Mouse (Mus musculus) heart, embryonic 16.5 days (tissue): ENCODE data around the gene Renbp. TPM values are rescaled to one million over a fixed set of nuclear protein-coding genes. Genes with fewer than 3 reads are reported as not detected.

Source experiments
- ATAC-seq: fragments of 200-750 bp; cut with Nextera tagmentation; replicated peaks from 2 replicates; pipeline ENCODE4 v1.8.0; 2017; ENCODE audit warnings: moderate number of reproducible peaks; ENCODE audit not compliant: insufficient read depth, low FRiP score; ENCODE audit errors: extremely low read depth
- H3K27ac ChIP-seq: fragments of 300-500 bp; sonication (generic); 2 replicates; pipeline ENCODE4 v1.5.1; 2014; ENCODE audit warnings: mild to moderate bottlenecking, low read length, control low read depth, moderate library complexity
- H3K27me3 ChIP-seq: fragments of 300-500 bp; sonication (generic); 2 replicates; pipeline ENCODE4 v1.6.1; 2014; ENCODE audit warnings: low read length, mixed read lengths; ENCODE audit not compliant: control insufficient read depth, insufficient read depth
- H3K36me3 ChIP-seq: fragments of 300-500 bp; sonication (generic); 2 replicates; pipeline ENCODE4 v1.6.1; 2014; ENCODE audit not compliant: control insufficient read depth, insufficient read depth
- H3K4me1 ChIP-seq: fragments of 300-500 bp; sonication (generic); 2 replicates; pipeline ENCODE4 v1.6.1; 2014; ENCODE audit warnings: low read length, mixed read lengths; ENCODE audit not compliant: control insufficient read depth, insufficient read depth
- H3K4me2 ChIP-seq: fragments of 300-500 bp; sonication (generic); 2 replicates; pipeline ENCODE4 v1.6.1; 2014; ENCODE audit warnings: low read depth, mild to moderate bottlenecking, control low read depth, low read length
- H3K4me3 ChIP-seq: fragments of 300-500 bp; sonication (generic); 2 replicates; pipeline ENCODE4 v1.5.1; 2014; ENCODE audit warnings: mild to moderate bottlenecking, control low read depth, low read length
- H3K9ac ChIP-seq: fragments of 300-500 bp; sonication (generic); 2 replicates; pipeline ENCODE4 v1.6.1; 2014; ENCODE audit warnings: low read length, control low read depth
- H3K9me3 ChIP-seq: fragments of 300-500 bp; sonication (generic); replicated peaks from 2 replicates; pipeline ENCODE4 v1.6.1; 2016; ENCODE audit warnings: low read length; ENCODE audit not compliant: control insufficient read depth
- WGBS: fragments of 180-500 bp; shearing (Covaris S2); extraction: QIAGEN DNeasy Blood & Tissue Kit; methylation state at CpG from one replicate; pipeline ENCODE4 v1.1.7; 2014; 5-methylcytosine and 5-hydroxymethylcytosine counted together
- polyA plus RNA-seq: library from polyadenylated mRNA; unstranded; fragments of >200 nt; fragmentation: Nextera tagmentation; extraction: Ambion mirVana; gene quantifications from 2 replicates; pipeline ENCODE4 v1.2.1, GENCODE M21; 2015

Gene Renbp
- polyA plus RNA-seq, 1 experiment from 2014 or later = 61.1 TPM

GRCm38 (mm10) chrX:73881036-73881427, 49.6 kb downstream of the Renbp start:
- no peak for ATAC-seq
- H3K4me1 ChIP-seq = no peaks in the 10 kb centered on the region
- H3K9ac ChIP-seq = no peak overlapping the region
- H3K9me3 ChIP-seq = no peaks in the 10 kb centered on the region
- no peaks in the 10 kb centered on the region for H3K36me3 ChIP-seq
- 18% methylated on average over 16 of the region's 16 CpGs for WGBS
- peak overlapping the region; percentile 78 for H3K4me2 ChIP-seq
- H3K27me3 ChIP-seq = peaks cover 18% of the 10 kb centered on the region
- H3K27ac ChIP-seq = no peak overlapping the region
- H3K4me3 ChIP-seq = peak overlapping the region; percentile 49

GRCm38 (mm10) chrX:73880194-73881035, 50.2 kb downstream of the Renbp start:
- no peaks in the 10 kb centered on the region for H3K9me3 ChIP-seq
- H3K36me3 ChIP-seq = no peaks in the 10 kb centered on the region
- H3K4me3 ChIP-seq = peak overlapping the region; percentile 49
- 11% methylated on average over 29 of the region's 48 CpGs for WGBS
- H3K27ac ChIP-seq = no peak overlapping the region
- H3K4me2 ChIP-seq = peak overlapping the region; percentile 78
- no peaks in the 10 kb centered on the region for H3K4me1 ChIP-seq
- ATAC-seq = no peak
- no peak overlapping the region for H3K9ac ChIP-seq
- peaks cover 18% of the 10 kb centered on the region for H3K27me3 ChIP-seq

- 70% methylated on average over 1 of the region's 1 CpGs for WGBS
Measured at GRCm38 (mm10) chrX:73877014-73877413, 53.6 kb downstream of the Renbp start.

GRCm38 (mm10) chrX:73875881-73876280, 54.8 kb downstream of the Renbp start:
- no peak for ATAC-seq
- Histone ChIP-seq H3K4me1 (no peaks in the 10 kb centered on the region), H3K9me3 (no peaks in the 10 kb centered on the region), H3K27ac (no peak overlapping the region), H3K27me3 (peaks cover 18% of the 10 kb centered on the region), H3K4me3 (no peak overlapping the region), H3K9ac (no peak overlapping the region), H3K4me2 (no peak overlapping the region), H3K36me3 (no peaks in the 10 kb centered on the region)
- WGBS = 54% methylated on average over 2 of the region's 2 CpGs

More at GRCm38 (mm10) chrX:73877014-73877413, 53.6 kb downstream of the Renbp start:
- no peaks in the 10 kb centered on the region for H3K4me1 ChIP-seq
- no peak overlapping the region for H3K4me2 ChIP-seq
- no peak overlapping the region for H3K27ac ChIP-seq
- H3K9ac ChIP-seq = no peak overlapping the region
- H3K36me3 ChIP-seq = no peaks in the 10 kb centered on the region
- H3K27me3 ChIP-seq = peaks cover 18% of the 10 kb centered on the region
- no peak overlapping the region for H3K4me3 ChIP-seq
- ATAC-seq = no peak
- H3K9me3 ChIP-seq = no peaks in the 10 kb centered on the region

Other genes with a start within 250 kb of the Renbp start
- gene Bcap31, start 214.7 kb downstream of the Renbp start, polyA plus RNA-seq = 187 and 188 TPM in 2 replicates
- 18.0 and 19.4 TPM in 2 replicates for gene Abcd1, start 214.3 kb downstream of the Renbp start, polyA plus RNA-seq
- 0.54 and 0.71 TPM in 2 replicates for gene Plxnb3, start 173.8 kb downstream of the Renbp start, polyA plus RNA-seq
- gene Srpk3, start 156.4 kb downstream of the Renbp start, polyA plus RNA-seq = 94.7 and 97.5 TPM in 2 replicates
- gene Idh3g, start 144.0 kb downstream of the Renbp start, polyA plus RNA-seq = 523 and 569 TPM in 2 replicates
- gene Ssr4, start 143.8 kb downstream of the Renbp start, polyA plus RNA-seq = 155 TPM in 2 replicates
- 0.32 and 0.45 TPM in 2 replicates for gene Pdzd4, start 105.9 kb downstream of the Renbp start, polyA plus RNA-seq
- gene Avpr2, start 38.7 kb downstream of the Renbp start, polyA plus RNA-seq = 0.06 and 0.09 TPM in 2 replicates
- gene L1cam, start 34.7 kb downstream of the Renbp start, polyA plus RNA-seq = 0.60 and 0.77 TPM in 2 replicates
- 3.7 and 4.7 TPM in 2 replicates for gene Arhgap4, start 9.0 kb downstream of the Renbp start, polyA plus RNA-seq
- gene Naa10, start 8.9 kb downstream of the Renbp start, polyA plus RNA-seq = 89.8 and 97.1 TPM in 2 replicates
- 27.8 and 28.1 TPM in 2 replicates for gene Hcfc1, start 35.5 kb upstream of the Renbp start, polyA plus RNA-seq
- gene Irak1, start 93.1 kb upstream of the Renbp start, polyA plus RNA-seq = 53.0 and 55.9 TPM in 2 replicates
- not detected in 2 replicates for gene Opn1mw, start 196.6 kb upstream of the Renbp start, polyA plus RNA-seq
- gene Mecp2, start 204.5 kb upstream of the Renbp start, polyA plus RNA-seq = 11.3 and 11.5 TPM in 2 replicates
- not detected in 2 replicates for gene Tex28, start 237.0 kb upstream of the Renbp start, polyA plus RNA-seq
- 0.09 and 0.10 TPM in 2 replicates for gene Tktl1, start 246.4 kb upstream of the Renbp start, polyA plus RNA-seq